Mouse (Mus musculus) C3H10T1/2 (cell line): ENCODE measurements around the gene Dbf4. TPM values are rescaled to one million over a fixed set of nuclear protein-coding genes. Genes with fewer than 3 reads are reported as not detected.

Source experiments
- polyA plus RNA-seq, 2 experiments: library from polyadenylated mRNA; unstranded; fragments of >200 nt; fragmentation: generic; extraction: Trizol; gene quantifications; one replicate each; pipeline ENCODE4 v1.2.1; 2012; ENCODE audit warnings: missing spikeins in 2 of 2

Gene Dbf4
- polyA plus RNA-seq, result 10 to 100 TPM in 1 of 2 experiments, 1 to 10 TPM in 1; 2.5 to 10.1 TPM

DNA sequence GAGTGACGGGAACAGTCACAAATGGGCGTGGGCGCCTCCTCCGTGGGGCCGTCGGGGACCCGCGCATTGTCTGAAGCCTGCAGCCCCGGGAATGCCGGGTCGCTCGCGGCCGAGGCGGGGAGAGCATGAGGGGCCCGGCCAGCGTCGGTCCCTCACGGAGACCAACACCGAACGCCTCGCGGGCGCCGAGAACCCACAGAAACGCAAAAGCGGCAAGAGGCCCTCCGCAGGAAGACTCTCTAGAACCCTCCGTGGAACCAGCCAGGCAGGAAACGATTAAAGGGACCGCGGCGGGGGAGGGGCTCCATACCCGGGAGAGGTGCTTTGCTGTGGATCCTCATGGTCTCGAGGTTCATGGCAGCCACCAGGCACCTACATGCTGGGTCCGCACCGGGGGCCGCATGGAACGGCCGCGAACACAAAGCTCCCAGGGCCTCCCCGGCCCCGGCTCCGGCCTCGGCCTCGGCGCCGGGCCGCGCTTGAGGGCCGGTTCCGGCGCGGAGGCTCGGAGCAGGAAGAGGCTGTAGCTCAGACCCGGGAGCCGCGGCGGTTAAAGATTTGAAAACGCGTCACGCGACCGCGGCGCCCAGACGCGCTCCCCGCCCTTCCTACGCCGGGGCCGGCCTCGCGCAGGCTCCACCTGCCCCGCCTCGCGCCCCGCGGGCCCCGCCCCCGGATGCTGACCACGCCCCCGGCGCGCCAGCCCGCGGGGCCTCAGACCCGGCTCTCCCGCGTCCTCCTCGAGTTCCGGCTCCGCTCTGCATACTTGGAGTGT is at the start of gene Dbf4, which contains the start of gene Slc25a40:
TSS of gene Dbf4 (minus strand) at position 560 of the 775 bp plus-strand sequence.
TSS of gene Slc25a40 (plus strand) at position 694 of the 775 bp plus-strand sequence.

DNA sequence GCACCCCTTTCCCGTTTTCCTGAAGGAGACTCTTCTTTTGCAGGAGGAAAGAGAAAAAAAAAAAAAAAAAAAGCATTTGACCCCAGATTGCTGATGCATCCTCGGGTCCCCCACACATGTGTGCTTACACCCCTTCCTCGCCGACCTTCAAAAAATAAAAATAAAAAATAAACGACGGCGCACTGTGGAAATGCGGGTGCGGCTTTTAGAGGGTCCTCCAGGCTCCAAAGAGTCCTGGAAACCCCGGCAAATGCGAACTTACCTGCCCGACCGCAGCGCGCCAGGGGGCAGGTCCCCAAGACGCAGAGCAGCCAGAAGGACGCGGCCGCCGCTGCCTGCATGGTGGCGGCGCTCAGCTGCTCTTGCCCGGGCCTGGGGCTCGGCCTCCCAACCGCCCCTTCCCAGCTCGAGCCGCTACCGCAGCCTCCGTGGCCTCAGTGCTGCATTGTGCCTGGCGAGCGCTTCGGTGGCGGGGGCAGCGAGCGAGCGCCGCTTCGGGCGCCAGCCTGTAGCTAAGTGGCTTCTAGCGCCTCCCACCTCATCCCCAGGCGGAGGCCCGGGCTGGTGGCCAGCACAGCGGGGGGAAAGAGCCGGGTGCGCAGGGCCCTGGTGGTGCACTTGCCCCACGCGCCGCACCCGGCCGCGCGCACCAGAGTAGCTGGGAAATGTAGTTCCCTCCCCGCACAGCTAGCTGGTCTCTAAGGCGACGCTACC is 54.7 kb downstream of the Dbf4 start, which contains the start of gene Adam22:
TSS of gene Adam22 (minus strand) at position 547 of the 714 bp plus-strand sequence.

Other genes starting within 250 kb of the Dbf4 start
- gene Adam22, start 54.6 kb downstream of the Dbf4 start, polyA plus RNA-seq, result under 1 TPM; 0.01 to 0.02 TPM
- gene Slc25a40, start 134 bp upstream of the Dbf4 start, polyA plus RNA-seq, result 1 to 10 TPM in 1 of 2 experiments, under 1 TPM in 1; 0.27 to 2.8 TPM
- under 1 TPM; 0.13 to 0.46 TPM for gene Rundc3b, start 200.2 kb upstream of the Dbf4 start, polyA plus RNA-seq
- under 1 TPM; 0.01 to 0.06 TPM for gene Abcb1a, start 237.4 kb upstream of the Dbf4 start, polyA plus RNA-seq